Mouse (Mus musculus): Measurements from ENCODE around the gene C8b. TPM values are rescaled to one million over a fixed set of nuclear protein-coding genes. Genes with fewer than 3 reads are reported as not detected.

C8b gene
- not detected in 2 replicates for polyA plus RNA-seq (2021; fragmentation: Nextera tagmentation)
- long read RNA-seq, experiment 1, result 0 reads
- long read RNA-seq, experiment 2, result 0 reads

GRCm38 (mm10) chr4:104766065-104766464 is at the start of gene C8b:
Gene C8b, plus strand, starts transcription at chr4:104766317.

Other genes starting within 250 kb of the C8b start
- not detected in 2 replicates for gene Gm17662, start 91.0 kb downstream of the C8b start, polyA plus RNA-seq (2021; fragmentation: Nextera tagmentation)
- 0.15 TPM in 1 of 2 replicates, not detected in the other for gene C8a, start 110.1 kb downstream of the C8b start, polyA plus RNA-seq (2021; fragmentation: Nextera tagmentation)
- gene Fyb2, start 147.1 kb downstream of the C8b start, polyA plus RNA-seq (2021; fragmentation: Nextera tagmentation), result 0.43 and 1.1 TPM in 2 replicates

Measured in layer of hippocampus, adult 6 months (tissue).